Mouse (Mus musculus) G1E-ER4 (cell line): ENCODE measurements at regions not wholly inside any gene's neighbourhood (a gene's known extent, or its start where the extent isn't known, plus 50 kb on each side); places are given as distances from the start of the nearest gene placed in this dataset.

Experiments used
- GATA1 ChIP-seq: IDR thresholded peaks from one replicate; pipeline ENCODE4 v1.8.0; 2012; ENCODE audit warnings: low read length, inconsistent platforms

GRCm38 (mm10) chr7:111363206-111363605, 280.4 kb upstream of the Eif4g2 start:
- no peak for TF ChIP-seq GATA1

GRCm38 (mm10) chr7:111362646-111363045, 279.8 kb upstream of the Eif4g2 start:
- no peak for TF ChIP-seq GATA1

GRCm38 (mm10) chr7:111355088-111355656, 272.3 kb upstream of the Eif4g2 start:
- TF ChIP-seq GATA1: no peak

- TF ChIP-seq GATA1: no peak
Observed at GRCm38 (mm10) chr7:111354066-111354465, 271.2 kb upstream of the Eif4g2 start.

GRCm38 (mm10) chr7:111352176-111352575, 269.3 kb upstream of the Eif4g2 start:
- no peak for TF ChIP-seq GATA1

GRCm38 (mm10) chr7:111345117-111345516, 262.3 kb upstream of the Eif4g2 start:
- no peak for TF ChIP-seq GATA1

GRCm38 (mm10) chr7:111337053-111337452, 254.2 kb upstream of the Eif4g2 start:
- TF ChIP-seq GATA1: no peak

- no peak for TF ChIP-seq GATA1
Observed at GRCm38 (mm10) chr7:111322901-111323300, 240.1 kb upstream of the Eif4g2 start.

GRCm38 (mm10) chr7:111319917-111320316, 237.1 kb upstream of the Eif4g2 start:
- TF ChIP-seq GATA1: no peak

- no peak for TF ChIP-seq GATA1
Observed at GRCm38 (mm10) chr7:111316479-111316990, 233.7 kb upstream of the Eif4g2 start.

- TF ChIP-seq GATA1: no peak
Observed at GRCm38 (mm10) chr7:111313921-111314320, 231.1 kb upstream of the Eif4g2 start.

- TF ChIP-seq GATA1: no peak
Observed at GRCm38 (mm10) chr7:111305196-111305595, 222.4 kb upstream of the Eif4g2 start.

GRCm38 (mm10) chr7:111301791-111302488, 219.1 kb upstream of the Eif4g2 start:
- no peak for TF ChIP-seq GATA1

GRCm38 (mm10) chr7:111297174-111297902, 214.5 kb upstream of the Eif4g2 start:
- TF ChIP-seq GATA1: no peak

GRCm38 (mm10) chr7:111283411-111283955, 200.7 kb upstream of the Eif4g2 start:
- no peak for TF ChIP-seq GATA1

GRCm38 (mm10) chr7:111282314-111282713, 199.5 kb upstream of the Eif4g2 start:
- TF ChIP-seq GATA1: no peak
